Mouse (Mus musculus): Measurements from ENCODE around the gene Hnrnpll. TPM values are rescaled to one million over a fixed set of nuclear protein-coding genes. Genes with fewer than 3 reads are reported as not detected.
"Not testable (repeated sequence)": the region's sequence is repeated elsewhere in the genome, so short reads cannot be mapped to it uniquely, and the experiment has no call there.

Gene Hnrnpll
- polyA plus RNA-seq, 1 experiment from 2014 or later: 83.4 TPM

DNA sequence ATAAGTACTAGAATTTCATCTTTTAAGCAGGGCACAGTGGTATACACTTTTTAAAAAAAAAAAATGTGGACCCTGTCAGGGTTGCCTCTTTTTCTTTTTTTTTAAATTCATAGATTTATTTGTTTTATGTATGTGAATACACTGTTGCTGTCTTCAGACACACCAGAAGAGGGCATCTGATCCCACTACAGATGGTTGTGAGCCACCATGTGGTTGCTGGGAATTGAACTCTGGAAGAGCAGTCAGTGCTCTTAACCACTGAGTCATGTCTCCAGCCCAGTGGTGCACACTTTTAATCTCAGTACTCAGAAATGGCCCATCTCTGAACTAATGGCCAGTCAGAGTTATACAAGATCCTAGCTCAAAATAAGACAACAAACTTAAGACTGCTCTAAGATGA lies 12.8 kb downstream of the Hnrnpll start:
- H3K27me3 ChIP-seq (replicated peaks; ENCODE audit: low read depth, poor library complexity, severe bottlenecking); H3K27ac ChIP-seq (replicated peaks); DNase-seq (ENCODE audit: low spot score); H3K9me3 ChIP-seq; H3K4me3 ChIP-seq; H3K4me1 ChIP-seq: not testable (repeated sequence)
- H3K36me3 ChIP-seq (replicated peaks): peaks cover 100% of the 10 kb centered on the region

DNA sequence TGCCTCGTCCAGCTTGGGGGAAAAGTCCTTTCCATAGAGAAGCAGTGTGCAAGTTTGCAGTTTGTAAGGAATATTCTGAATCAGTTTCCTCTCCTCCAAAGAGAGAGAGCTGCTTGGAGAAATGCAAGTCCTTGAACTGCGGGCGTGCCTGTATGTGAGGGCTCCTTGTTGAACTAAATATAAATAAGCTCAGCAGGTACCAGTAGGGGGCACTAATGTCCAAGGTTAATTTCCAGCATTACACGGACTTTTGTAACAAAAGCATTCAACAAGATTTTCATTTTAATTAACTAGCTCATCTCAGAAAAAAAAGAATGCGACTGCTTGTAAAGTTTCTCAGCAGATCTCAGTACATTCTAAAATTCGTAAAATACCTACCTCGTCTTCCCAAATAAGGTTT lies 13.9 kb downstream of the Hnrnpll start:
- Histone ChIP-seq H3K27me3 (replicated peaks; ENCODE audit: low read depth, poor library complexity, severe bottlenecking) (no peaks in the 10 kb centered on the region), H3K36me3 (replicated peaks) (peaks cover 100% of the 10 kb centered on the region), H3K4me1 (no peaks in the 10 kb centered on the region), H3K9me3 (no peaks in the 10 kb centered on the region), H3K27ac (replicated peaks) (no peak overlapping the region), H3K4me3 (no peak overlapping the region)
- 78% methylated on average over 7 of the region's 7 CpGs for WGBS
- DNase-seq (ENCODE audit: low spot score): peak; percentile 29

- Histone ChIP-seq H3K27ac (replicated peaks) (no peak overlapping the region), H3K36me3 (replicated peaks) (peaks cover 98% of the 10 kb centered on the region), H3K4me1 (no peaks in the 10 kb centered on the region), H3K4me3 (no peak overlapping the region), H3K27me3 (replicated peaks; ENCODE audit: low read depth, poor library complexity, severe bottlenecking) (no peaks in the 10 kb centered on the region), H3K9me3 (no peaks in the 10 kb centered on the region)
- DNase-seq (ENCODE audit: low spot score): no peak
- 91% methylated on average over 1 of the region's 1 CpGs for WGBS
Observed at GRCm38 (mm10) chr17:80041739-80042138, 20.4 kb downstream of the Hnrnpll start.

- Histone ChIP-seq H3K9me3 (no peaks in the 10 kb centered on the region), H3K4me1 (peaks cover 6% of the 10 kb centered on the region; the same call in 1 of the 2 replicates), H3K36me3 (replicated peaks) (peaks cover 80% of the 10 kb centered on the region), H3K27me3 (replicated peaks; ENCODE audit: low read depth, poor library complexity, severe bottlenecking) (no peaks in the 10 kb centered on the region), H3K4me3 (no peak overlapping the region), H3K27ac (replicated peaks) (no peak overlapping the region)
- 91% methylated on average over 6 of the region's 6 CpGs for WGBS
- DNase-seq (ENCODE audit: low spot score): no peak
Observed at GRCm38 (mm10) chr17:80028675-80029074, 33.5 kb downstream of the Hnrnpll start.

DNA sequence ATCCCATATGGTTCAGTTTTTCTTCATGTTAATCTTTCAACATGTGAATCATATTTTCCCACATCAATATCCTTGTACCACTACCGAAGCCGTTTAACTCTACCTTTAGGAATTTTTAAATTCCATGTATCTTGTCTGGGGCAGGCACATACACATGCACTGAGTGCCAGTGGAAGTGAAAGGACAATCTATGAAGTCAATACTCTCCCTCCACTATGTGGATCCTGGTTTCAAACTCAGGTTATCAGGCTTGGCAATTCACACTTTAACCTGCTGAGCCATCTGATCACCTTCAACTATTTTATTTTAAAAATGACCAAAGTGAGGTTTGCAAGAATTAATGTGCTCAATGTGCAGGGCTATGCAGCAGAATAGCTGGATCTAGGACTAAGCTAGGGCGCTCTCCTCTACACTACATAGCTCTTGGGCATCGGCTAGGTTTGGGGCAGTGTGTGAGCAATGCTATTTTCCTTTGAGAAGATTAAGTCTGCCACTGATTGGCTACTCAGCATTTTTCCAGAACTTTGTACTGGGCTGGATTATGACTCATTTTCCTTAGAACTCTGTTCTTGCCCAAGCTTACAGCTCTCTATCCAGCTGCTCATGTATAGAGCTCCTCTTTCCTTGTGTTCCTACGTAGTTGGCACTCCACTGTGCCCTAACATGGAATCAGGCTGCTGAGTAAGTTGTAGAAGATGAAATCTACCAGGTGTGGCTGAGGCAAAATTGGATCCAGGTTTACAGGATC lies 35.8 kb downstream of the Hnrnpll start:
- no peak overlapping the region for H3K4me3 ChIP-seq
- peaks cover 11% of the 10 kb centered on the region; the same call in 1 of the 2 replicates for H3K4me1 ChIP-seq
- peaks cover 57% of the 10 kb centered on the region for H3K36me3 ChIP-seq (replicated peaks)
- DNase-seq (ENCODE audit: low spot score): no peak
- no peaks in the 10 kb centered on the region for H3K9me3 ChIP-seq
- 94% methylated on average over 5 of the region's 5 CpGs for WGBS
- no peak overlapping the region for H3K27ac ChIP-seq (replicated peaks)
- H3K27me3 ChIP-seq (replicated peaks; ENCODE audit: low read depth, poor library complexity, severe bottlenecking): no peaks in the 10 kb centered on the region

- Histone ChIP-seq H3K4me3 (no peak overlapping the region), H3K9me3 (no peaks in the 10 kb centered on the region), H3K27ac (replicated peaks) (no peak overlapping the region), H3K27me3 (replicated peaks; ENCODE audit: low read depth, poor library complexity, severe bottlenecking) (no peaks in the 10 kb centered on the region), H3K4me1 (peaks cover 22% of the 10 kb centered on the region), H3K36me3 (replicated peaks) (peaks cover 14% of the 10 kb centered on the region)
- DNase-seq (ENCODE audit: low spot score): no peak
- WGBS: 55% methylated on average over 5 of the region's 5 CpGs
Observed at GRCm38 (mm10) chr17:80022090-80022489, 40.0 kb downstream of the Hnrnpll start.

DNA sequence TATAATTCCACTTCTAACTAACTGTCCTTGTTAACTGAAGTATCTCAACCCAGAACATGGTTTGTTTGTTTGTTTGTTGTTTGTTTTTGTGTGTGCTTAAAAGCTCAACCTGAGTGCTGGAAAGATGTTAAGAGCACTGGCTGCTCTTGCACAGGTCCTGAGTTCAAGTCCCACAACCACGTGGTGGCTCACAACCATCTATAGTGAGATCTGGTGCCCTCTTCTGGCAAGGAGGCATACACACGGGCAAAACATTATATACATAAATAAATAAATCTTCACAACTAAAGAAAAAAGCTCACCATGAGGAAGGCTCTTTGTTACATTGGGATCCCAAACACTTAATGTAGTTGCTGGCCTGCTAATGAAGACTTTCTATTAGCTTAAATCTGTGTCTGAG lies 41.6 kb downstream of the Hnrnpll start:
- H3K4me1 ChIP-seq: peaks cover 16% of the 10 kb centered on the region
- H3K36me3 ChIP-seq (replicated peaks): peaks cover 5% of the 10 kb centered on the region
- H3K4me3 ChIP-seq: no peak overlapping the region
- no peaks in the 10 kb centered on the region for H3K9me3 ChIP-seq
- no peak overlapping the region for H3K27ac ChIP-seq (replicated peaks)
- WGBS: 70% methylated on average over 2 of the region's 2 CpGs
- no peaks in the 10 kb centered on the region for H3K27me3 ChIP-seq (replicated peaks; ENCODE audit: low read depth, poor library complexity, severe bottlenecking)
- peak; percentile 7 for DNase-seq (ENCODE audit: low spot score)

GRCm38 (mm10) chr17:80018976-80019541 lies 43.1 kb downstream of the Hnrnpll start:
- Histone ChIP-seq H3K4me1 (peaks cover 16% of the 10 kb centered on the region), H3K27ac (replicated peaks) (no peak overlapping the region), H3K36me3 (replicated peaks) (no peaks in the 10 kb centered on the region), H3K27me3 (replicated peaks; ENCODE audit: low read depth, poor library complexity, severe bottlenecking) (no peaks in the 10 kb centered on the region), H3K9me3 (no peaks in the 10 kb centered on the region), H3K4me3 (peak overlapping the region; percentile 45)
- DNase-seq (ENCODE audit: low spot score): peak; percentile 69
- 11% methylated on average over 22 of the region's 22 CpGs for WGBS

GRCm38 (mm10) chr17:80018239-80018975 lies 43.7 kb downstream of the Hnrnpll start:
- Histone ChIP-seq H3K36me3 (replicated peaks) (no peaks in the 10 kb centered on the region), H3K4me3 (no peak overlapping the region), H3K27me3 (replicated peaks; ENCODE audit: low read depth, poor library complexity, severe bottlenecking) (no peaks in the 10 kb centered on the region; the same call in 1 of the 2 replicates), H3K4me1 (peaks cover 16% of the 10 kb centered on the region), H3K9me3 (no peaks in the 10 kb centered on the region), H3K27ac (replicated peaks) (no peak overlapping the region)
- peak; percentile 7 for DNase-seq (ENCODE audit: low spot score)
- WGBS: 63% methylated on average over 12 of the region's 12 CpGs

DNA sequence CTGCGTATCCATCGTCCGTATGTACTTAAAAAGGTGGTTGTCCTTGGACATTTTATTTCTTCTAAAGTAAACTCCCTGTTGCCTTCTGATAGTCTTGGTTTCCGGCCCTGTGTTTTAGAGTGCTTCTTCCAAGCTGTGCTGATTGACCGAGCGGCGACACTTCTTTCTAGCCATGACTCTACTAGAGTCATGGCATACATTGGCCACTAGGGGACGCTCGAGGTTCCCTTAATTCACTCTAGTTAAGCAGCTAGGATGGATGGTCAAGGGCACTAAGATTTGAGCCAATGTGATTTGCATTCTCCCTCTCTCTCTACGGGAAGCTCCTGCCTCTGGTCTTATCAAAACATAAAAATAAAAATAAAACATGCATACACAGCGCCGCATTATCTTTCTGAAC lies 44.7 kb downstream of the Hnrnpll start:
- no peak overlapping the region for H3K4me3 ChIP-seq
- H3K27me3 ChIP-seq (replicated peaks; ENCODE audit: low read depth, poor library complexity, severe bottlenecking): no peaks in the 10 kb centered on the region; the same call in 1 of the 2 replicates
- H3K9me3 ChIP-seq: no peaks in the 10 kb centered on the region
- H3K4me1 ChIP-seq: peaks cover 14% of the 10 kb centered on the region
- DNase-seq (ENCODE audit: low spot score): peak; percentile 55
- no peaks in the 10 kb centered on the region for H3K36me3 ChIP-seq (replicated peaks)
- no peak overlapping the region for H3K27ac ChIP-seq (replicated peaks)
- WGBS: 48% methylated on average over 12 of the region's 12 CpGs

- H3K9me3 ChIP-seq; H3K27ac ChIP-seq (replicated peaks); DNase-seq (ENCODE audit: low spot score); H3K36me3 ChIP-seq (replicated peaks); H3K4me3 ChIP-seq; H3K27me3 ChIP-seq (replicated peaks; ENCODE audit: low read depth, poor library complexity, severe bottlenecking): not testable (repeated sequence)
- peaks cover 11% of the 10 kb centered on the region for H3K4me1 ChIP-seq
- 96% methylated on average over 4 of the region's 4 CpGs for WGBS
Observed at GRCm38 (mm10) chr17:80016400-80016799, 45.7 kb downstream of the Hnrnpll start.

GRCm38 (mm10) chr17:80014361-80014809 lies 47.7 kb downstream of the Hnrnpll start:
- Histone ChIP-seq H3K36me3 (replicated peaks) (no peaks in the 10 kb centered on the region), H3K27ac (replicated peaks) (no peak overlapping the region), H3K9me3 (no peaks in the 10 kb centered on the region), H3K4me1 (peaks cover 20% of the 10 kb centered on the region), H3K27me3 (replicated peaks; ENCODE audit: low read depth, poor library complexity, severe bottlenecking) (peaks cover 12% of the 10 kb centered on the region; the same call in 1 of the 2 replicates), H3K4me3 (no peak overlapping the region)
- DNase-seq (ENCODE audit: low spot score): no peak
- 87% methylated on average over 8 of the region's 8 CpGs for WGBS

Measured in embryonic facial prominence, embryonic 10.5 days (tissue).